10 mouse cellular contexts compared by ENCODE assay signal in the genomic region with DNA sequence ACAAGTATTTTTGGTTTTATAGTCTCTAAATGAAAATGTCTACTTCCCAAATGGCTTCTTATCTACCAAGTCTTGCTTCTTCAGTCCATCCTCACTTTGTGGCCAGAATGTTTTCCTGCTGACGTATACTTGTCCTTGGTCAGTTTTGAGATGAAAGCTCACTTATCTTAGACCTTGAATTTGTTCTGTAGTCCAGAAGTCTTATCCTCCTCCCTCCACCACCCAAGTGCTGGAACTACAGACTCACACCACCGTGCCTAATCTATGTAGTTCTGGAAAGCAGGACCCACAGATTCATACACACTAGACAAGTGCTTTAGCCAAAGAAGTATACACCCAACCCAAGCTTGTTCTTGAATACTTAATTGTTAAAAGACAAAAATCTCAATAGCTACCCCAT.
"Had no signal": no experiment of that assay in that cellular context is flagged by ENCODE, and none has a peak within 500 bp of the region (broad histone marks: within the 10 kb centered on the region; RNA-seq: fewer than 3 reads in every experiment).

No protein-coding gene starts in this region.

- DNase-seq: cerebellum, postnatal 25 days; cerebellum, postnatal 36 days; forebrain, postnatal 0 days; gastrocnemius, adult 2 months; gastrocnemius, postnatal 10 days; gastrocnemius, postnatal 14 days; gastrocnemius, postnatal 25 days; gastrocnemius, postnatal 36 days; heart, adult 11 months; heart, adult 2 months had no signal
